Mouse (Mus musculus) stomach, postnatal 0 days (tissue): ENCODE measurements around the gene Cygb. TPM values are rescaled to one million over a fixed set of nuclear protein-coding genes. Genes with fewer than 3 reads are reported as not detected.
A peak's percentile ranks its signal among the peaks of the same experiment; 100 is the strongest.

Experiments used
- ATAC-seq: fragments of 200-750 bp; cut with Nextera tagmentation; 2 replicates; pipeline ENCODE4 v1.8.0; 2017; ENCODE audit not compliant: low FRiP score, low TSS enrichment
- DNase-seq: peaks from one replicate; pipeline ENCODE4 v3.0.0-alpha.2; 2016; ENCODE audit warnings: low spot score
- H3K27ac ChIP-seq: fragments of 300-500 bp; sonication (generic); replicated peaks from 2 replicates; pipeline ENCODE4 v1.5.1; 2014; ENCODE audit warnings: mild to moderate bottlenecking, control low read depth
- H3K27me3 ChIP-seq: fragments of 300-500 bp; sonication (generic); 2 replicates; pipeline ENCODE4 v1.6.1; 2014; ENCODE audit warnings: low read length; ENCODE audit not compliant: control insufficient read depth, insufficient read depth
- H3K36me3 ChIP-seq: fragments of 300-500 bp; sonication (generic); 2 replicates; pipeline ENCODE4 v1.6.1; 2014; ENCODE audit warnings: low read length, mixed read lengths; ENCODE audit not compliant: control insufficient read depth, insufficient read depth
- H3K4me1 ChIP-seq: fragments of 300-500 bp; sonication (generic); replicated peaks from 2 replicates; pipeline ENCODE4 v1.6.1; 2014; ENCODE audit warnings: antibody characterized with exemption; ENCODE audit not compliant: control insufficient read depth, insufficient read depth
- H3K4me2 ChIP-seq: fragments of 300-500 bp; sonication (generic); replicated peaks from 2 replicates; pipeline ENCODE4 v1.6.1; 2014; ENCODE audit warnings: low read depth, mild to moderate bottlenecking, control low read depth, moderate library complexity
- H3K4me3 ChIP-seq: fragments of 300-500 bp; sonication (generic); 2 replicates; pipeline ENCODE4 v1.5.1; 2014; ENCODE audit warnings: low read depth, low read length, control low read depth
- H3K9ac ChIP-seq: fragments of 300-500 bp; sonication (generic); 2 replicates; pipeline ENCODE4 v1.6.1; 2014; ENCODE audit warnings: mild to moderate bottlenecking, low read length, control low read depth, mixed read lengths
- H3K9me3 ChIP-seq: fragments of 300-500 bp; sonication (generic); 2 replicates; pipeline ENCODE4 v1.6.1; 2016; ENCODE audit warnings: low read length; ENCODE audit not compliant: control insufficient read depth
- CTCF ChIP-seq: IDR thresholded peaks from 2 replicates; pipeline ENCODE4 v1.5.1; 2016; ENCODE audit warnings: antibody characterized with exemption, low read depth, mild to moderate bottlenecking, moderate library complexity
- EP300 ChIP-seq: optimal IDR thresholded peaks from 2 replicates; pipeline ENCODE3; 2016; ENCODE audit warnings: antibody characterized with exemption
- WGBS: fragments of 180-500 bp; shearing (Covaris S2); extraction: QIAGEN DNeasy Blood & Tissue Kit; methylation state at CpG from one replicate; pipeline ENCODE4 v1.1.7; 2014; 5-methylcytosine and 5-hydroxymethylcytosine counted together
- polyA plus RNA-seq: library from polyadenylated mRNA; unstranded; fragments of >200 nt; fragmentation: Nextera tagmentation; extraction: Ambion mirVana; gene quantifications from 2 replicates; pipeline ENCODE4 v1.2.1, GENCODE M21; 2015

The Cygb gene
- polyA plus RNA-seq, 1 experiment from 2014 or later, result 22.2 TPM

GRCm38 (mm10) chr11:116651339-116651738 lies 2.8 kb downstream of the Cygb start:
- H3K27me3 ChIP-seq, result no peaks in the 10 kb centered on the region
- H3K36me3 ChIP-seq, result no peaks in the 10 kb centered on the region
- H3K4me3 ChIP-seq, result no peak overlapping the region
- H3K9me3 ChIP-seq, result no peaks in the 10 kb centered on the region
- 78% methylated on average over 8 of the region's 8 CpGs for WGBS
- no peak overlapping the region for H3K9ac ChIP-seq
- DNase-seq (no peak), ATAC-seq (no peak)
- no peak overlapping the region for H3K4me2 ChIP-seq
- TF ChIP-seq EP300 (no peak), CTCF (no peak)
- no peak overlapping the region for H3K27ac ChIP-seq
- peaks cover 6% of the 10 kb centered on the region for H3K4me1 ChIP-seq

- peaks cover 6% of the 10 kb centered on the region for H3K4me1 ChIP-seq
- no peak overlapping the region for H3K9ac ChIP-seq
- H3K4me3 ChIP-seq, result no peak overlapping the region
- TF ChIP-seq EP300 (no peak), CTCF (no peak)
- WGBS, result 92% methylated on average over 8 of the region's 8 CpGs
- ATAC-seq (no peak), DNase-seq (no peak)
- H3K4me2 ChIP-seq, result no peak overlapping the region
- no peak overlapping the region for H3K27ac ChIP-seq
- H3K9me3 ChIP-seq, result no peaks in the 10 kb centered on the region
- H3K27me3 ChIP-seq, result no peaks in the 10 kb centered on the region
- no peaks in the 10 kb centered on the region for H3K36me3 ChIP-seq
These were observed 3.3 kb downstream of the Cygb start for GRCm38 (mm10) chr11:116650811-116651210.

GRCm38 (mm10) chr11:116649711-116650337 lies 4.3 kb downstream of the Cygb start:
- DNase-seq, result no peak
- no peaks in the 10 kb centered on the region for H3K27me3 ChIP-seq
- H3K4me2 ChIP-seq, result no peak overlapping the region
- peaks cover 6% of the 10 kb centered on the region for H3K4me1 ChIP-seq
- no peak for ATAC-seq
- no peak overlapping the region for H3K4me3 ChIP-seq
- H3K27ac ChIP-seq, result no peak overlapping the region
- WGBS, result 89% methylated on average over 13 of the region's 13 CpGs
- TF ChIP-seq EP300, result no peak
- no peak for TF ChIP-seq CTCF
- no peaks in the 10 kb centered on the region for H3K36me3 ChIP-seq
- H3K9me3 ChIP-seq, result no peaks in the 10 kb centered on the region
- no peak overlapping the region for H3K9ac ChIP-seq

- H3K4me2 ChIP-seq, result no peak overlapping the region
- 0 out of 2 replicates have a peak overlapping the region, but pooled peaks have one; percentile 8 for H3K9ac ChIP-seq
These were observed 5.1 kb downstream of the Cygb start for GRCm38 (mm10) chr11:116648976-116649375.

GRCm38 (mm10) chr11:116648213-116648921 lies 5.7 kb downstream of the Cygb start:
- Histone ChIP-seq H3K36me3 (no peaks in the 10 kb centered on the region), H3K9me3 (no peaks in the 10 kb centered on the region), H3K4me1 (peaks cover 6% of the 10 kb centered on the region), H3K9ac (0 out of 2 replicates have a peak overlapping the region, but pooled peaks have one; percentile 8), H3K27ac (peak overlapping the region; percentile 84), H3K4me3 (no peak overlapping the region), H3K4me2 (no peak overlapping the region), H3K27me3 (no peaks in the 10 kb centered on the region)
- TF ChIP-seq EP300 (no peak), CTCF (no peak)
- peak; percentile 38; the same call in 1 of the 2 replicates for ATAC-seq
- no peak for DNase-seq
- 44% methylated on average over 18 of the region's 18 CpGs for WGBS

More at GRCm38 (mm10) chr11:116648976-116649375, 5.1 kb downstream of the Cygb start:
- Histone ChIP-seq H3K27me3 (no peaks in the 10 kb centered on the region), H3K9me3 (no peaks in the 10 kb centered on the region), H3K4me3 (no peak overlapping the region), H3K27ac (peak overlapping the region; percentile 84), H3K4me1 (peaks cover 6% of the 10 kb centered on the region), H3K36me3 (no peaks in the 10 kb centered on the region)
- TF ChIP-seq CTCF (no peak), EP300 (no peak)
- DNase-seq, result no peak
- ATAC-seq, result no peak
- whole genome bisulfite sequencing, result 63% methylated on average over 10 of the region's 10 CpGs
